Mouse (Mus musculus) mature B cell (primary cell): ENCODE results near the gene Phf8.
"Not testable (repeated sequence)": the region's sequence is repeated elsewhere in the genome, so short reads cannot be mapped to it uniquely, and the experiment has no call there.

Experiments used
- in situ Hi-C: fragments of 300-500 bp; cut with MboI; formaldehyde crosslinking; loops from 2 replicates; pipeline ENCODE4 v1.14.3; 2019

Phf8 gene

DNA sequence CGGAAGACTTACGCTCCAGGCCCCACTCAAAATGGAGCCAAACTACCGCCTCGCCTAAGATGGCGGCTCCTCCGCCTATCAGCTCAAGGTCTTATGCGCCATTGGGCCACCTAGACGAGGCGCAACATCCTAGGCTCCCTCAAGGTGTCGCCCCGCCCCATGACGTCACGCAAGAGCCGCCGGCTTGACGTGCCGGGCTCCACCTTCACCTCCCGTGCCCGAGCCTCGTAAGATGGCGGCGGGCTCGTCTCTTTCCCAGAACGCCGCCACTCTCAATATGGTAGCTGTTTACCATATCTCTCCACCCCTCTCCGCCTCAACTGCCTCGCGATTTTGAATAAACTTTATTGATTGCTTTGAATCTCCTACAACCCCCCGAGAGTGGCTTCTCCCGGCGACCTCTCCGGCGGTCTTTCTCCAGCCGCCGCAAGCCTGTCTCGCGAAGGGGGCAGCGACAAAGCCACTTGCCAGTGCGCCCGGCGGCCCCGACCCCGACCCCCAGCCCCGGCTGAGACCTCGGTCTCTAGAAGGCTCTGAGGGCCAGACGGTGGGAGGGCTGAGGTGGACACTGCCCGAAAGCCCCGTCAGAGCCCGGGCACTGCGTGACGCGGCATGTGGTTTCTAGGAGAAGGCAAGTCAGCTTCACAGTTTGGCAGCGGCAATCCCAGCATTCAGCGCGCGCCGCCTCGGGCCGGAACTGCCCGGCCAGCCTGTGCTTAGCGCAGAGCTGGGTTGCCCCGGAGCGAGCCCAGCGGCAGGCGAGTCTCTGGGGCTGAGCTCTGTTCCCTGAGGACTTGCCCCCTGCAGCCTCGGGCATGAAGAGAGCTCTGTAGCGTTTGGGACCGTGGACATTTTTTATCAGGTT, at the start of gene Phf8:
TSS of gene Phf8 (plus strand) at position 215 of the 865 bp plus-strand sequence.
- in situ Hi-C loops = no loop called here

DNA sequence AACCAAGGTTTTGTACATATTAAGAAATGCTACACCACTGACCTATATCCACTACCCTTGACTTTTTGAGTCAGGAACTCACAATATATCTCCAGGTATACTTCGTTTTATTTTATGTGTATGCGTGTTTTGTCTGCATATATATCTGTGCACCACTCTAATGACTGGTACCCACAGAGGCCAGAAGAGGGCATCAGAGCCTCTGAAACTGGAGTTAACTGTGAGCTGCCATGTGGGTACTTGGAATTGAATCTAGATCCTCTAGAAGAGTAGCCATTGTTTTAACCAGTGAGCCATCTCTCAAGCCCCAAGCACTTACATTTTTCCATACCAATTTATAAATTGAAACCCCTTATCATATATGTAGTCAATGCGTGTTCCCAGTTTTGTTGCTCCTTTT, 32.3 kb upstream of the Phf8 start:
- in situ Hi-C loops = no loop called here

DNA sequence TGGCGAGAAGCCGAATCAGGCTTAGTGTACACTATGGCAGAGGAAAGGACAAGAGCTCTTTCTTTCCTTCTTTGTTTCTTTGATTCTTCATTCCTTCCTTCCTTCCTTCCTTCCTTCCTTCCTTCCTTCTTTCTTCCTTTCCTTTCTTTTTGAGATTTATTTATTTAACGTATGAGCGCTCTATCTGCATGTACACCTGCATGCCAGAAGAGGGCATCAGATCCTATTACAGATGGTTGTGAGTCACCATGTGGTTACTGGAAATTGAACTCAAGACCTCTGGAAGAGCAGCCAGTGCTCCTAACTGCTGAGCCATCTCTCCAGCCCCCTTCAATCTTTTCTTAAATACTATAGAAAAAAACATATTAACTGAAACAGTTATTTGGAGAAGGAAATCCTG, 27.2 kb upstream of the Phf8 start:
- in situ Hi-C loops = not testable (repeated sequence)

DNA sequence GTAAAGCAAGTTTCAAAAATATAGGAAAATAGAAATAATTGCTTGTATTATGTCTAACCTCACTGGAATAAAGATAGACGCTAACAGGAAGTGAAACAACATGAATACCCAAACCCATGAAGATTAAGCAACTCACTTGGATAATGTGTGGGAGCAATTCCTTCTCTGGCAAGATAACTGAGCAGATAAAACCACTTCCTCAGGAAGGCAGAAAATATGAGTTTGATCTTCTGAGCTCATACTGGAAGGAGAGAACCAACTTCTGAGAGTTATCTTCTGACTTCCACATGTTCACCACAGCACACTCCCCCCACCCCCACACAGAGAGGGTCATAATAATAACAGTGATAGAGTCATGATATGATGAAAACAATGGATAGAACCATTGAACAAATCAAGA, 23.9 kb upstream of the Phf8 start:
- in situ Hi-C loops = no loop called here

DNA sequence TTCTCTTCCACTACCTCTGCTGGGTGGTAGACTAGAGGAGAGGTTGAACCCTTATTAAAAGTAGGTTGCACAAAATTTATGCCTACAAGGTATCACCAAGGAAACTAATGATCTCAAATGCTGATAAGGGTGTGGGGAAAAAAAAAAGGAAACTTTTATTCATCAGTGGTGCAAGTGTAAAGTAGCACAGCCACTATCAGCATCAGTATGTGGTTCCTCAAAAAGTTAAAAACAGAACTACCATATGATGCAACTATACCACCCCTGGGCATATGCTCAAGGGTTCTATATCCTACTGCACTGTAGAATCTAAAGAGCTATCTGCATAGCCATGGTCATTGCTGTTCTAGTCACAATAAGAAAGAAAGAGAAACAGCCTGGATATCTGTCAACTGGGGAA, 11.9 kb upstream of the Phf8 start:
- in situ Hi-C loops = no loop called here

DNA sequence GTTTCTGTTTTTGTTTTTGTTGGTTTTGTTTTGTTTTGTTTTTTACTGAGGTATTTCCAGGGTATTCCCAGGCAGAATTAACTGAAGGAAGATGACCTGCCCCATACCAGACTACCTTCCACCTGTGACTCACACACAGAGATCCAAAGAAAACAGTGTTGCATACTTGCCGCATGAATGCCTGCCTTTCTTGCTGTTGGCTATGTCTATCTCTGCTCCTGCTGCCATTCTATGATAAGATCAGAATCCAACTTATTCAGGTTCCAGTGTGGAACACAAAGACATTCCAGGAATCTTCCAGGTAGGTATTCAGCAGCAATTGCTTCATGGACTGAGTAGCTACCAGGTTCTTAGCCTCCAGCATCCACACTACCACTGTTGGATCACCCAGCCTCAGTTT, 10.6 kb upstream of the Phf8 start:
- in situ Hi-C loops = no loop called here

DNA sequence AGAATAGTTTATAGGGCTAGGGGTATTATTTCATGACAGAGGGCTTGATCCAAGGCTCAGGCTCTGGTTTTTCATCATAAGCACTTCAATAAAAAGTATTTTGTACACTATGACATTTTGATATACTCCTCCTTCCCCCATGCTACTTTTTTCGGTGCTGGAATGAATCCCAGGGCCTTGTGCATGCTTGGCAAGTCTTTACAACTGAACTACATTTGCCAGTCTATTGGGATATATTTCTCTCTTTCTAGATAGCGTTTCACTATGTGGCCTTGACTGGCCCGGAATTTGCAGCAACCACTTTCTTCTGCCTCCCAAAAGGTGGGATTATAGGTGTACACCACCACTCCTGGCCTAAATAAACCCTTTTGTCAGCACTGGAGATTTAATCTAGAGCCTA, 7.4 kb upstream of the Phf8 start:
- in situ Hi-C loops = no loop called here

DNA sequence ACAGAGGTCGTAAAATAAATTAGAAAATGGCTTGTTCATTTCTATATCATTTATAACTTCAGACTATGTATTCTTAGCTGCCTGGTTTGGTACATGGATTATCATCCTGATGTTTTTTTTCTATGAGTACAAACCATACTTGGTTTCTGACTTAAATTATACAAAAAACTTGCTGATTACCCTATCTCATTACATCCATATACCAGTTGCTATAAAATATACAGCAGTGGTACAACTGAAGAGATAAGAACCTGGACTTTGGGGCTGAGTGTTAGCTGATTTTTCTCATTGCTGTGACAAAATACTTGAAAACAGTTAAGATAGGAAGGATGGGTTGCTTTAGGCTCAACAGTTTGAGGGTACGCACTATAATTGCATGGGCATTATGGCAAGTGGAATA, 6.8 kb upstream of the Phf8 start:
- in situ Hi-C loops = no loop called here

DNA sequence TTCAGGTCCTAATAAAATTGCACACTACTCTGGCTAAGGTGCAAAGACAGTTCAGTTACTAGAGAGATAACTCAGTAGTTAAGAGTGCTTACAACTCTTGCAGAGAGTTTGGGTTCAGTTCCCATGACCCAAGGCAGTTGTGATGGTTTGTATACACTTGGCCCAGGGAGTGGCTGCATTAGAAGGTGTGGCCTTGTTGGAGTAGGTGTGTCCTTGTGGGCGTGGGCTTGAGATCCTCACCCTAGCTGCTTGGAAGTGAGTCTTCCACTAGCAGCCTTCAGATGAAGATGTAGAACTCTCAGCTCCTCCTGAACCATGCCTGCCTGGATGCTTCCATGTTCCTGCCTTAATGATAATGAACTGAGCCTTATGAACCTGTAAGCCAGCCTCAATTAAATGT, 2.3 kb upstream of the Phf8 start:
- in situ Hi-C loops = no loop called here

DNA sequence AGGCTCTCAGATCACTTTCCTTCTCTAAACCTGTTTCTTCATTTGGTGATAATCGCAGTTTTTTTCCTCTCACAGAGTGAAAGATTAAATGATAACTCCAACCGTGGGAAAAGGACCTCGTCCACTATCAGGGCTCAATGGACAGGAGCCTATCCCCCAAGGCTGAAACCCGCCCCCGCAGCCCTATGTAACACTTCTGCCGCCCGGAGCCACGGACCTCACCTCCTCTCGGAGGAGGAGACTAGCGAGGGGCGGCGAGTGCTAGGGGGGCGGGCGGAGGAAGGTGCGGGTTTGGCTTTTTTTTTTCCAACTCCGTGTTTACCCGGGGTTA, 380 bp upstream of the Phf8 start:
- in situ Hi-C loops = no loop called here

DNA sequence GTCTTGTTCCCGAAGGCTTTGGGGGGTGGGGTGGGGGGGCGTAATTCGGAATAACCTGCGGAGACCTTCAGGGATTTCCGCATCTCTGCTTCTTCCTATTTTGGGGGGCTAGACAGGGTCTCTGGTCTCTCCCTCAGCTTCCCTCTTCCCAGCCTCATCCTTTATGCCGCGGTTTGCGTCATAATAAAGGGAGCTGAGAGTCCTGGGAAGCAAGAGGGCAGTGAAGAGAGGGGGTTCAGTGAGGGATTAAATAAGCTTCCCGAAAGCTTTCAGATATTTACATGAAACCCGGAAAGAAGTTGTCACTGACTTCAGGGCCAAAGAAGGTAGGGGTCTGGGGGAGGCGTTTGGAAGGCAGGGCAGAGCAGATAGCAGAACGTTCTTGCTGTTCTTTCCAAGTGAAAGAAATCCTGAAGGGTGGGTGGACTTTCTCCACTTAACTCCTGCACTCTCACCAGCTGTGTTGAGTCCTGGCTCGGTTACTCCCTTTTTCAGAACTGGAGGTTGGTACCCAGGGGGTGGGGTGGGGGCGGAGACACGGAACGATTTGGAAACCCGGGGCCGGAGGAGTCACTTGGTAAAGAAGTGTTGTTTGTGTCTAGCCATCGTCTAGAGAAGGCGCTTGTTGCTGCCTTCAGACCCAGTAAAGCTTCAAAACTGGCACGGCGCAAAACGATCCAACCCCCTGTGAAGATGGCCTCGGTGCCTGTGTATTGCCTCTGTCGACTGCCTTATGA, 1.5 kb downstream of the Phf8 start:
- in situ Hi-C loops = no loop called here

DNA sequence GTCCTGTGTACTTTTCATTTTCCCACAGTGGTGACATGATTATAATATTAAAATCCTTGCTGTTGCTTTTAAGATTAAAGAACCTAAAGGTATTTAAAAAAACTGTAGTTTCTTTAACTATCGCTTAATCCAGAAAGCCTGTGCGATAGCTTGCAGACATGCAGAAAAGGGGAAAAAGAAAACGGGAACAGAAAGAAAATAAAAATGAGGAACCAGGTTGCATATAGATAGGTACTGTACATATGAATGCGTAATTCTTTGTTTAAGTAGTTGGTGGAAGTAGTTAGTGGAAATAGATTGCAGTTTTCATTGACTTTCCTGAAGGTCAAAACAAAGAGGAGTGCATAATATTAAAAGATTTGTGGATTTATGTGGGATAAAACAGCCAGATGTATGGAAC, 32.9 kb downstream of the Phf8 start:
- in situ Hi-C loops = no loop called here

DNA sequence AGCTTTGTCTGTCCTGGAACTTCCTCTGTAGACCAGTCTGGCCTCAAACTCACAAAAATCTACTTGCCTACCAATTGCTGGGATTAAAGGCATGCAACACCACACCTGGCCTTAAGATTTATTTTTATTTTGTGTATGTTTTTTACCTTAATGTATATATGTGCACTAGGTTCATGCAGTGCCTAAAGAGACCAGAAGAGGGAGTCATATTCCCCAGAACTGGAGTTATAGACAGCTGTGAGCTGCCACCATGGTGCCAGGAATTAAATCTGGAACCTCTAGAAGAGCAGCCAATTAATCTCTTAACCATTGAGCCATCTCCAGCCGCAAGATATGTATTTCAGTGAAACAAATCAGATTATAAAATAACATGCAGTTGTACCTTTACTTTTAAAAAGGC, 54.7 kb downstream of the Phf8 start:
- in situ Hi-C loops = no loop called here

DNA sequence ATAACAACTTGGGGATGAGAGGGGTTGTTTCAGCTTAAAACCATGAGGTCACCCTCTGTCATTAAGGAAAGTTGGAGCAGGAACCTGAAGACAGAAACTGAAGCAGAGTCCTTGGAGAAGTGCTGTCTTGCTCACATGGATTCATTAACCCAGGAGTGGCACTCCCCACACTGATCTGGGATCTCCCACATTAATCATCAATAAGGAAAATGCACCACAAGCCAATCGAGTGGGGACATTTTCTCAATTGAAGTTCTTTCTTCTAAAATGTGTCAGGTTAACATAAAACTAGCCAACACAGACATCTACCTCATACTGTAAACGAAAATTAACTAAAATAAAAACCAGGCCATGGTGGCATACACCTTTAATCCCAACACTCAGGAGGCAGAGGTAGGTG, 122.9 kb downstream of the Phf8 start:
- in situ Hi-C loops = no loop called here

DNA sequence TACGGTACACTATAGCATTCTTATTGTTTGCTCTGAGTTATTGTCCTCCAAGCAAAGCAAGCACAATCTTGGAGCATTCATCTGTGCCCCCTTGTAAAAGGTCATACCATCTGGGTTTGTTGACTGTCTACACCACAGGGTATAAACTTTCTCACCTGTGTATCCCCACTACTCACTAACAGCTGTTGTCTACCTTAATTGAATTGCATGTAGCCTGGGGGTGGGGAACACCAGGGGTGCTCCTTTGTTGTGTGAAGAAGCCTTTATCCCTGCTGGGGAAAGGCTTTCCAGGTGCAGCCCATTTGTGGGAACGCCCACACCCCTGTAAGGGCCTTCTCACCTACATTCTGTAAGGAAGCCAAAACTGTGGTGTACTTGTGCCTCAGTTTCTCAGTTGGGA, 133.3 kb downstream of the Phf8 start:
- in situ Hi-C loops = no loop called here

DNA sequence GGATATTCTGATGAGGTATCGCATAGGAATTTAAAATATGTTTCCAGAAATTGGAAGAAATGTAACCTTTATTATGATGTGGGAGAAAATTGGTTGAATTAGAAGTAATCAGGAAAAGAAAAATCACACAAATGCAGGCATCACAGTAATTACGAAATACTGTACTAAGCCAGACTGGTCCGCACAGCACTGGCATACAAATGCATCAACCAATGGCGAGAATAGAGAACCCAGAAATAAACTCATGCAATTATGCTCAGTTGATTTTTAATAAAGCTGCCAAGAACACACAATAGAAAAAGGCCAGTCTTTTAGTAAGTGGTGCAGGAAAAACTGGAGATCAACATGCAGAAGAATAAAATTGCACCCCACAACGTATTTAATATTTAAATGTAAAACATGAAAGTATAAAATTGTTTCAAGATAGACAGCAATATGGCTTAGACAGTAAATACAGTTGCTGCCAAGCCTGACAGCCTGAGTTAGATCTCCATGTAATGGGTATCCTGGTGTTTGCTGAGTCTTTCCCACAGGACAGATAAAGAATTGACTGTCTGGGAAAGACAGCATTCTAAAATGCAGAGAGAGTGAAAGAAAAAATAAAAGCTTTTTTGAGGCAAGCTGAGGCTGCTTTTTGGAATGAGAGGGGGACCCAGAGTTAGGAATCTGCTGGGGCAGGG, 154.2 kb downstream of the Phf8 start:
- in situ Hi-C loops = no loop called here
